Mouse (Mus musculus): ENCODE measurements around the gene Atxn7l2. TPM values are rescaled to one million over a fixed set of nuclear protein-coding genes. Genes with fewer than 3 reads are reported as not detected.
"Not testable (repeated sequence)": the region's sequence is repeated elsewhere in the genome, so short reads cannot be mapped to it uniquely, and the experiment has no call there.

Gene Atxn7l2
- polyA plus RNA-seq (2014; fragmentation: Nextera tagmentation; extraction: Ambion mirVana): 22.3 and 24.3 TPM in 2 replicates

DNA sequence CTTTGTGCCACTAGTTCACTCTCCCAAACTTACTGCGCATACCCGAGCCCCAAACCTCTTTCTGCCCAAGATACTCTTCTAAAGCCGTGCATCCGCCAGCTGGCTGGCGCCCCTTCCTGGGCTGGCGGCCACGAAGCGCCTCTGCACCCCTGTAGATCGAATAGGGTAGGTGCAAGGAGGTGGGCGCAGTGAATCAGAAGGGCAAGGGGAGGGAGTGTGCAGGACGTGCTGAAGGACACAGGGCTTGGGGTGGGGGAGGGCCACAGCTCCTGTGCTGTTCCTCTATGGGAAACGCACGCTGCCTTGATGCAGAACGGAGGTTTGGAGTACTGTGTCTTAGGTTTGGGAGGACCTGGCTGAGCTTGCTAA lies at the start of gene Atxn7l2:
TSS of gene Atxn7l2 (minus strand) at position 164 of the 369 bp plus-strand sequence.
- Histone ChIP-seq H3K4me1 (replicated peaks; ENCODE audit: control insufficient read depth, insufficient read depth, low read length) (peaks cover 9% of the 10 kb centered on the region; the same call in 1 of the 2 replicates), H3K9ac (ENCODE audit: low read length) (peak within 1 kb of the TSS; percentile 89), H3K27ac (ENCODE audit: low read depth, low read length) (peak within 1 kb of the TSS; percentile 89), H3K9me3 (ENCODE audit: control insufficient read depth, low read length) (no peaks in the 10 kb centered on the region), H3K27me3 (ENCODE audit: control insufficient read depth, insufficient read depth, low read length) (no peaks in the 10 kb centered on the region), H3K36me3 (ENCODE audit: control insufficient read depth, insufficient read depth, low read length) (no peaks in the 10 kb centered on the region; the same call in 1 of the 2 replicates), H3K4me3 (ENCODE audit: low read depth, low read length) (peak within 1 kb of the TSS; percentile 62), H3K4me2 (ENCODE audit: low read depth, low read length, severe bottlenecking) (peak within 1 kb of the TSS; percentile 63)
- ATAC-seq (replicated peaks; ENCODE audit: low FRiP score) (peak; percentile 88), DNase-seq (ENCODE audit: low spot score) (peak; percentile 87)
- under 1% methylated on average over 14 of the region's 14 CpGs for WGBS

DNA sequence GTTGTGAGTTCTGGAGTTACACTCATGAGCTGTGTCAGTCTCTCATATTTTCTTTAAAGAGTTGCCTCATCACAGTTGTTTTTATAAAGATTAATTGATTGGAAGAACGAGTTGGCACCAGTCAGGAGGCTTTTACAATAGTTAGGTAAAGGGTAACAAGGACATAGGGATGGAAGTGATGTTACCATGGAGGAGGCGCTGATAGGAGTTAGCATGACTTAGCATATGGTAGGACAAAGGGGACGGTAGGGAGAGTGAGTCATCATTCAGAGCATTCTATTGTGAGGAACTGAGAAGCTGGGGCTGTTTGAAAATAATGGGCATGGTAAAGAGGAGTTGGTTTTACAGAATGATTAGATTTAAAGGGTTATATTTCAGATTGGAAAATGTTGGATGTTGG lies 48.6 kb upstream of the Atxn7l2 start:
- H3K27me3 ChIP-seq (ENCODE audit: control insufficient read depth, insufficient read depth, low read length): no peaks in the 10 kb centered on the region
- H3K4me1 ChIP-seq (replicated peaks; ENCODE audit: control insufficient read depth, insufficient read depth, low read length): peaks cover 4% of the 10 kb centered on the region; the same call in 1 of the 2 replicates
- ATAC-seq (replicated peaks; ENCODE audit: low FRiP score): no peak
- DNase-seq (ENCODE audit: low spot score): no peak
- H3K4me3 ChIP-seq (ENCODE audit: low read depth, low read length): no peak overlapping the region
- H3K4me2 ChIP-seq (ENCODE audit: low read depth, low read length, severe bottlenecking): no peak overlapping the region
- H3K9me3 ChIP-seq (ENCODE audit: control insufficient read depth, low read length): no peaks in the 10 kb centered on the region
- H3K27ac ChIP-seq (ENCODE audit: low read depth, low read length): no peak overlapping the region
- H3K36me3 ChIP-seq (ENCODE audit: control insufficient read depth, insufficient read depth, low read length): no peaks in the 10 kb centered on the region; the same call in 1 of the 2 replicates
- H3K9ac ChIP-seq (ENCODE audit: low read length): no peak overlapping the region
- WGBS: 83% methylated on average over 3 of the region's 3 CpGs

DNA sequence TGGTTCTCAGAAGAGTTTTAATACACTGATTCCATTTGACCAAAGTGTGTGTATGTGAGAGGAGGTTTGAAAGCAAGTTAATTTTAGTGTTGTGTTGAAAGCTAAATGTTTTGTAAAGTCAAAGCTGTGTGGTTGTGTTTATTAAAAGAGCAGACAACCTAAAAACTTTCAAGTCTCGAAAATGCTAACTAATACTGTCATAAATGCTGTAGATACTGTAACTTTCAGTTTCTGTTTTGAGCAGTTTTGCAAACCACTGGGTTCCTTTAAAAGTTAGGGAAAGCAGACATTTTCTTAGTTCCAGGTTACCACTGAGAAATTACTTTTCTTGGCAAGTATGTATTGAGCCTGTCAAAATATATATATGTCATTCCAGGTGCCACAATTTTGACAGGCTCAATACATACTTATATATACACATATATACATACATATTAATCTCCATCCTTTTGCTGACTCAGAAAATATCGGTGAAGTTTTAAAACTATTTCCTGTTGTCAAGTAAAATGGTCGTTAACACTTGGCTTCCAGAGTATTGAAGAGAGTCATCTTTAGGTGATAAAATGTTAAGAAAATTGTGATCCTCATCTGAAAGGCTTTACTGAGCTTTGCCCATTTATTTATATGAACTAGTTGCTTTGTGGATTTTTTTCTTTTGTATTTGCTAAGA lies 47.2 kb upstream of the Atxn7l2 start:
- Histone ChIP-seq H3K9me3 (ENCODE audit: control insufficient read depth, low read length) (no peaks in the 10 kb centered on the region), H3K27me3 (ENCODE audit: control insufficient read depth, insufficient read depth, low read length) (no peaks in the 10 kb centered on the region), H3K4me2 (ENCODE audit: low read depth, low read length, severe bottlenecking) (peak overlapping the region; percentile 87), H3K4me3 (ENCODE audit: low read depth, low read length) (peak overlapping the region; percentile 99), H3K9ac (ENCODE audit: low read length) (peak overlapping the region; percentile 87), H3K4me1 (replicated peaks; ENCODE audit: control insufficient read depth, insufficient read depth, low read length) (peaks cover 4% of the 10 kb centered on the region; the same call in 1 of the 2 replicates), H3K36me3 (ENCODE audit: control insufficient read depth, insufficient read depth, low read length) (no peaks in the 10 kb centered on the region; the same call in 1 of the 2 replicates), H3K27ac (ENCODE audit: low read depth, low read length) (no peak overlapping the region)
- no peak for DNase-seq (ENCODE audit: low spot score)
- WGBS: 81% methylated on average over 3 of the region's 3 CpGs
- no peak for ATAC-seq (replicated peaks; ENCODE audit: low FRiP score)

DNA sequence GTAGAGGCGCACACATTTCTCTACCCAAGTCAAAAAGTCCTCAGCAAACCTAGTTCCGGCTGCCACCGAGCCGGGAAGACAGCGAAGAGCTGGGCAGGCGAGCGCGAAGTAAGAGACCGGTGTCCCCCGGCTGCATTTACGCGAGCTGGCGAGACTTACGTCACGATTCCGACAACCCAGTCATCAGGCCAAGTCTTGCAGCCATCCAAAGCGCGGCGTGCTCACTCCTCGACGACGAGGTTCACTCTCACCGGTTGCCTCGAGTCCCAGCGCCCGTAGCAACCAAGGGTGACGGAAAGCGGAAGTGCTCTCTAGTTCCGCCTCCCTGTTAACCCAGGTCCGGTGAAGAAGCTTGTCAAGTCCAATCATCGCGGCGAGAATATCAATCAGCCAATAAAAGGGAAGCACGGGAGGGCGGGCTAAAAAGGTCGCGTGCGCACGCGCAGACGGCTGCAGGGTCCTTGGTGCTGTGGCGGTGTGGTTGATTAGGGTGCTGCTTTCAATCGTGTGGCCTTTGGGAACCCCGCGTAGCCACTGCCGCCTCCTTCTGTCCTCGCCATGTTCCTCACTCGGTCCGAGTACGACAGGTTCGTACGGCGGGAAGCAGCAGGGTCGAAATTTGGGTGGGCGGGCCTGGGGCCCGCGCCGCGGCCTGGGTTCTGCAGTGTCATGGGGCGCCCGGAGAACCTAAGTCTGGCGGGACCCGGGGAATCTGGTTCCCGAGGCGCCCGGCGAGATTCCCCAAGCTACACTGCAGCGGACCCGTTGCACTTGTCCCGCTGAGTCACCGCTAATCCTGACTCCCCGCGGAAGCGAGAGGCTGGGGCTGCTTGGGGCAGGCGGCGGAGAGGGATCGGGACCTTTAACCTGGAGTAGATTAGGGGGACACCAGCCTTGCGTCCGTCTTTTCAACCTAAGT lies 46.2 kb upstream of the Atxn7l2 start, which contains the start of gene Psma5:
TSS of gene Psma5 (plus strand) at position 208 of the 919 bp plus-strand sequence.
- Histone ChIP-seq H3K9ac (ENCODE audit: low read length) (peak within 1 kb of the TSS; percentile 87), H3K4me1 (replicated peaks; ENCODE audit: control insufficient read depth, insufficient read depth, low read length) (peaks cover 4% of the 10 kb centered on the region; the same call in 1 of the 2 replicates), H3K27me3 (ENCODE audit: control insufficient read depth, insufficient read depth, low read length) (no peaks in the 10 kb centered on the region), H3K4me3 (ENCODE audit: low read depth, low read length) (peak within 1 kb of the TSS; percentile 99), H3K4me2 (ENCODE audit: low read depth, low read length, severe bottlenecking) (peak within 1 kb of the TSS; percentile 87), H3K9me3 (ENCODE audit: control insufficient read depth, low read length) (no peaks in the 10 kb centered on the region), H3K27ac (ENCODE audit: low read depth, low read length) (no peak within 1 kb of the TSS), H3K36me3 (ENCODE audit: control insufficient read depth, insufficient read depth, low read length) (no peaks in the 10 kb centered on the region; the same call in 1 of the 2 replicates)
- under 1% methylated on average over 79 of the region's 79 CpGs for WGBS
- peak; percentile 100 for ATAC-seq (replicated peaks; ENCODE audit: low FRiP score)
- DNase-seq (ENCODE audit: low spot score): peak; percentile 97

DNA sequence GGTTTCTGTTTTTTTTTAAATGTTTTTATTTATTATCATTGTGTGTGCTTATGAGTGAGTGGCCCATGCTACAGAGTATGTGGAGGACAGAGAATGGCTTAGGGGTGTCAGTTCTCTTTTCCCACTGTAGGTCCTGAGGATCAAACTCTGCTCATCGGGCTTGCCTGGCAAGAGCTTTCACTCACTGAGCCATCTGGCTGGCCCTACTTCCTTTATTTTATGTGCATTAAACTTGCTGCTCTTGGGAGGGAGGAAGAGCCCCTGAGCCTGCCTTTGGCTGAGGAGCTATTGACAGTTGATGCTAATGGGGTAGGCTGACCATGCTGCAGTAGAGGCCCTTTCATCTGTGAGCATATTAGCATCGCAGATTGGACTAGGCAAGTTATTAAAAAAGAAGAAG lies 36.1 kb upstream of the Atxn7l2 start:
- H3K27me3 ChIP-seq (ENCODE audit: control insufficient read depth, insufficient read depth, low read length): no peaks in the 10 kb centered on the region
- no peak overlapping the region for H3K9ac ChIP-seq (ENCODE audit: low read length)
- ATAC-seq (replicated peaks; ENCODE audit: low FRiP score) (no peak), DNase-seq (ENCODE audit: low spot score) (no peak)
- WGBS: 89% methylated on average over 2 of the region's 2 CpGs
- no peak overlapping the region for H3K27ac ChIP-seq (ENCODE audit: low read depth, low read length)
- H3K4me2 ChIP-seq (ENCODE audit: low read depth, low read length, severe bottlenecking): no peak overlapping the region
- H3K4me3 ChIP-seq (ENCODE audit: low read depth, low read length): no peak overlapping the region
- H3K36me3 ChIP-seq (ENCODE audit: control insufficient read depth, insufficient read depth, low read length): no peaks in the 10 kb centered on the region
- no peaks in the 10 kb centered on the region for H3K9me3 ChIP-seq (ENCODE audit: control insufficient read depth, low read length)
- H3K4me1 ChIP-seq (replicated peaks; ENCODE audit: control insufficient read depth, insufficient read depth, low read length): no peaks in the 10 kb centered on the region

DNA sequence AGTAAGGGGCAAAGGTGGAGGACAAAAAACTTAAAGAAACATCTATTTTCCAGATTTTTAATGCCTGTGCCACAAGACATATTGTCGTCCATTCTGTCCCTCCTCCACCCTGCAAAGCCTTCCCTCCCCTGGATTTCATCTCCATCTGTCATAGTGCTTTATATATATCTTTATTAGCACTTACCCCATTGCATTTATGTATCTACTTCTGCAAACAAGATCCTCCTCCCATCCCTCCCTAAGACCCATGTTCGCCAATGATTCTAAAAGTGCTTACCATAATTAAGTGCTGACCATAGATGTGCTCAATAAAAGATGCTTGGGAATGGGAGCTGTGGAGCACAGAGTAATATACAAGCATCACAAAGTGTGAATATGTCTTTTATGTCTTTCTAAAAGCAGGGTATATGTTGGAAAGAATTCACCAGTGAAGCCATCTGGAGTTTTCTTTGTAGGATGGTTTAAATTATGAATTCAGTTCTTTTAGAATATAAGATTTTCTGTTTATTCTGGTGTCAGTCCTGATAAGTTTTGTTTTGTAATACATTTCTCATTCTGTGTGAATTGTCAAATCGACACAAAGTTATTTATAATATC lies 30.6 kb upstream of the Atxn7l2 start:
- H3K36me3 ChIP-seq (ENCODE audit: control insufficient read depth, insufficient read depth, low read length): no peaks in the 10 kb centered on the region
- H3K4me1 ChIP-seq (replicated peaks; ENCODE audit: control insufficient read depth, insufficient read depth, low read length): no peaks in the 10 kb centered on the region
- DNase-seq (ENCODE audit: low spot score): no peak
- no peak overlapping the region for H3K4me2 ChIP-seq (ENCODE audit: low read depth, low read length, severe bottlenecking)
- no peak for ATAC-seq (replicated peaks; ENCODE audit: low FRiP score)
- H3K9ac ChIP-seq (ENCODE audit: low read length): no peak overlapping the region
- no peaks in the 10 kb centered on the region for H3K9me3 ChIP-seq (ENCODE audit: control insufficient read depth, low read length)
- WGBS: 91% methylated on average over 3 of the region's 3 CpGs
- no peak overlapping the region for H3K4me3 ChIP-seq (ENCODE audit: low read depth, low read length)
- H3K27me3 ChIP-seq (ENCODE audit: control insufficient read depth, insufficient read depth, low read length): no peaks in the 10 kb centered on the region
- no peak overlapping the region for H3K27ac ChIP-seq (ENCODE audit: low read depth, low read length)

DNA sequence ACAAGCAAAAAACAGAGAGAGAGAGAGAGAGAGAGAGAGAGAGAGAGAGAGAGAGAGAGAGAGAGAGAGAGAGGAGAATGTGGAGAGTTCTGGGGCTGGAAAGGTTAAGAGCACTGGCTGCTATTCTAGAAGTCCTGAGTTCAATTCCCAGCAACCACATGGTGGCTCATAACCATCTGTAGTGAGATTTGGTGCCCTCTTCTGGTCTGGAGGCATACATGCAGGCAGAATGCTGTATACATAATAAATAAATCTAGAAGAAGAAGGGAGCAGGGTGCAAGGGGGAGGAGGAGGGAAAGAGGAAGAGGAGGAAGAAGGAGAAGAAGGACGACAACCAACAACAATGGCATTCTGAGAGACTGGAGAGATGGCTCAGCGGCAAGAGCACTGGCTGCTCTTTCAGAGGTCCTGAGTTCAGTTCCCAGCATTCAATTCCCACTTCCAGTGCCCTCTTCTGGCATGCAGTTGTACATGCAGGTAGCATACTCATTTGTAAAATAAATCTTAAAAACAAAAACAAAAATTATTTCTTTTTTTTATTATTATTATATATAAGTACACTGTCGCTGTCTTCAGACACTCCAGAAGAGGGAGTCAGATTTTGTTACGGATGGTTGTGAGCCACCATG lies 26.9 kb upstream of the Atxn7l2 start:
- H3K4me3 ChIP-seq (ENCODE audit: low read depth, low read length); H3K4me2 ChIP-seq (ENCODE audit: low read depth, low read length, severe bottlenecking); ATAC-seq (replicated peaks; ENCODE audit: low FRiP score); H3K27ac ChIP-seq (ENCODE audit: low read depth, low read length); H3K27me3 ChIP-seq (ENCODE audit: control insufficient read depth, insufficient read depth, low read length); H3K9me3 ChIP-seq (ENCODE audit: control insufficient read depth, low read length); DNase-seq (ENCODE audit: low spot score); H3K4me1 ChIP-seq (replicated peaks; ENCODE audit: control insufficient read depth, insufficient read depth, low read length); H3K36me3 ChIP-seq (ENCODE audit: control insufficient read depth, insufficient read depth, low read length); H3K9ac ChIP-seq (ENCODE audit: low read length): not testable (repeated sequence)
- WGBS: 82% methylated on average over 4 of the region's 4 CpGs

DNA sequence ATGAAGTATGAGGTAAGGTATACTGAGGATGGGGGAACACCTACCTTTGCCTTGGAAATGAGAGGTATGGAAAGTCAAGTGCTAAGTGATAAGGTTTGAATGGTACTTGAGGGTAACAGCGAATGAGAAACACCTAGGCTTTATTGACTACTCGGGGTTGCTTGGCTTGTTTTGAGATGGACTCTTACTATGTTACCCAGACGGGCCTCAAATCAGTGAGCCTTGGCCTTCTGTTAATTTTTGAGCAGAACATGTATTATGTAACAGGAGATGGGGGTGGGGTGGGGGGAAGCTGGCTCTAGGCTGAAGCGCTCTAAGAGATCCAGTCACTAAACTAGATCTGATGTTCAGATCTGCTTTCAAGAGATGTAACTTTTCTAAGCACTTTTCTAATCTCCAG lies 20.9 kb upstream of the Atxn7l2 start:
- no peak overlapping the region for H3K9ac ChIP-seq (ENCODE audit: low read length)
- H3K27ac ChIP-seq (ENCODE audit: low read depth, low read length): no peak overlapping the region
- H3K9me3 ChIP-seq (ENCODE audit: control insufficient read depth, low read length): no peaks in the 10 kb centered on the region
- no peak overlapping the region for H3K4me3 ChIP-seq (ENCODE audit: low read depth, low read length)
- H3K36me3 ChIP-seq (ENCODE audit: control insufficient read depth, insufficient read depth, low read length): no peaks in the 10 kb centered on the region
- WGBS: 88% methylated on average over 4 of the region's 4 CpGs
- H3K4me2 ChIP-seq (ENCODE audit: low read depth, low read length, severe bottlenecking): no peak overlapping the region
- ATAC-seq (replicated peaks; ENCODE audit: low FRiP score) (no peak), DNase-seq (ENCODE audit: low spot score) (peak; percentile 6)
- H3K4me1 ChIP-seq (replicated peaks; ENCODE audit: control insufficient read depth, insufficient read depth, low read length): no peaks in the 10 kb centered on the region
- peaks cover 13% of the 10 kb centered on the region for H3K27me3 ChIP-seq (ENCODE audit: control insufficient read depth, insufficient read depth, low read length)

Measured in forebrain, embryonic 11.5 days (tissue).